ENCODE assay signal across 21 mouse cellular contexts in genomic region chr11:101677655-101678054, GRCm38 (mm10).
"Had no signal": no experiment of that assay in that cellular context is flagged by ENCODE, and none has a peak within 500 bp of the region (broad histone marks: within the 10 kb centered on the region; RNA-seq: fewer than 3 reads in every experiment).

No protein-coding gene starts in this region.

- ATAC-seq: liver, embryonic 12.5 days had no signal

- H3K4me3 ChIP-seq: layer of hippocampus, adult 2 months; limb, embryonic 10.5 days; limb, embryonic 13.5 days; liver, embryonic 12.5 days; liver, embryonic 15.5 days; midbrain, embryonic 12.5 days; neural tube, embryonic 12.5 days; neural tube, embryonic 15.5 days; stomach, embryonic 15.5 days had no signal

- H3K9me3 ChIP-seq: limb, embryonic 10.5 days; limb, embryonic 13.5 days; liver, embryonic 12.5 days; liver, embryonic 15.5 days; midbrain, embryonic 12.5 days; neural tube, embryonic 12.5 days; neural tube, embryonic 15.5 days; stomach, embryonic 15.5 days had no signal

- H3K36me3 ChIP-seq: limb, embryonic 10.5 days; limb, embryonic 13.5 days; liver, embryonic 12.5 days; liver, embryonic 15.5 days; midbrain, embryonic 12.5 days; neural tube, embryonic 12.5 days; neural tube, embryonic 15.5 days; stomach, embryonic 15.5 days had no signal

- H3K27ac ChIP-seq: kidney, postnatal 0 days; layer of hippocampus, adult 2 months; limb, embryonic 10.5 days; limb, embryonic 13.5 days; liver, embryonic 12.5 days; liver, embryonic 15.5 days; macrophage; midbrain, embryonic 12.5 days; neural tube, embryonic 12.5 days; neural tube, embryonic 15.5 days; stomach, embryonic 15.5 days had no signal

- H3K4me2 ChIP-seq: limb, embryonic 13.5 days; liver, embryonic 12.5 days; liver, embryonic 15.5 days; midbrain, embryonic 12.5 days; neural tube, embryonic 12.5 days; neural tube, embryonic 15.5 days; stomach, embryonic 15.5 days had no signal

- H3K27me3 ChIP-seq: limb, embryonic 13.5 days; liver, embryonic 12.5 days; liver, embryonic 15.5 days; midbrain, embryonic 12.5 days; neural tube, embryonic 12.5 days; neural tube, embryonic 15.5 days; stomach, embryonic 15.5 days had no signal

- H3K9ac ChIP-seq: limb, embryonic 13.5 days; liver, embryonic 12.5 days; liver, embryonic 15.5 days; midbrain, embryonic 12.5 days; neural tube, embryonic 12.5 days; neural tube, embryonic 15.5 days; stomach, embryonic 15.5 days had no signal

- DNase-seq: kidney, adult 2 months; kidney, postnatal 25 days; layer of hippocampus, adult 9-11 months; liver; lung, adult 2 months; lung, postnatal 14 days; right cerebral cortex, adult 18-20 months; right cerebral cortex, postnatal 25 days; spleen, adult 18-20 months; thymus, postnatal 25 days had no signal
